ENCODE assay signal across 25 mouse cellular contexts in genomic region chr8:93712066-93712706, GRCm38 (mm10).
"Had no signal": no experiment of that assay in that cellular context is flagged by ENCODE, and none has a peak within 500 bp of the region (broad histone marks: within the 10 kb centered on the region; RNA-seq: fewer than 3 reads in every experiment).

No protein-coding gene starts in this region.

- DNase-seq: cerebellum, adult 8-10 months; cerebellum, adult 9-10 months; cerebellum, adult 9-11 months; cerebellum, postnatal 10 days; cerebellum, postnatal 14 days; cerebellum, postnatal 25 days; cerebellum, postnatal 36 days; embryo, embryonic 11 days; forebrain, postnatal 0 days; gastrocnemius, adult 2 months; gastrocnemius, postnatal 10 days; gastrocnemius, postnatal 14 days; gastrocnemius, postnatal 25 days; gastrocnemius, postnatal 36 days; heart, adult 18-20 months had no signal

- H3K4me1 ChIP-seq: embryonic facial prominence, embryonic 10.5 days; embryonic facial prominence, embryonic 12.5 days; embryonic facial prominence, embryonic 13.5 days; embryonic facial prominence, embryonic 15.5 days; forebrain, embryonic 10.5 days; forebrain, embryonic 12.5 days; forebrain, embryonic 13.5 days; forebrain, embryonic 15.5 days; heart, embryonic 10.5 days had no signal

- H3K9me3 ChIP-seq: embryonic facial prominence, embryonic 10.5 days; embryonic facial prominence, embryonic 12.5 days; embryonic facial prominence, embryonic 13.5 days; embryonic facial prominence, embryonic 15.5 days; forebrain, embryonic 10.5 days; forebrain, embryonic 12.5 days; forebrain, embryonic 13.5 days; forebrain, embryonic 15.5 days; heart, embryonic 10.5 days had no signal

- H3K9ac ChIP-seq: embryonic facial prominence, embryonic 12.5 days; embryonic facial prominence, embryonic 13.5 days; embryonic facial prominence, embryonic 15.5 days; forebrain, embryonic 12.5 days; forebrain, embryonic 13.5 days; forebrain, embryonic 15.5 days; forebrain, postnatal 0 days had no signal

- H3K4me2 ChIP-seq: embryonic facial prominence, embryonic 12.5 days; embryonic facial prominence, embryonic 13.5 days; embryonic facial prominence, embryonic 15.5 days; forebrain, embryonic 12.5 days; forebrain, embryonic 13.5 days; forebrain, embryonic 15.5 days had no signal

- H3K36me3 ChIP-seq: embryonic facial prominence, embryonic 10.5 days; embryonic facial prominence, embryonic 12.5 days; embryonic facial prominence, embryonic 13.5 days; embryonic facial prominence, embryonic 15.5 days; forebrain, embryonic 10.5 days; forebrain, embryonic 12.5 days; forebrain, embryonic 15.5 days; heart, embryonic 10.5 days had no signal

- H3K4me3 ChIP-seq: embryonic facial prominence, embryonic 10.5 days; embryonic facial prominence, embryonic 12.5 days; embryonic facial prominence, embryonic 13.5 days; embryonic facial prominence, embryonic 15.5 days; erythroblast, embryonic 14.5 days; forebrain, embryonic 10.5 days; forebrain, embryonic 12.5 days; forebrain, embryonic 13.5 days; forebrain, embryonic 15.5 days; gastrocnemius, adult 2 months; heart, embryonic 10.5 days had no signal

- H3K27me3 ChIP-seq: embryonic facial prominence, embryonic 12.5 days; embryonic facial prominence, embryonic 13.5 days; embryonic facial prominence, embryonic 15.5 days; forebrain, embryonic 12.5 days; forebrain, embryonic 13.5 days; forebrain, embryonic 15.5 days had no signal

- H3K27ac ChIP-seq: embryonic facial prominence, embryonic 10.5 days; embryonic facial prominence, embryonic 12.5 days; embryonic facial prominence, embryonic 13.5 days; embryonic facial prominence, embryonic 15.5 days; forebrain, embryonic 10.5 days; forebrain, embryonic 12.5 days; forebrain, embryonic 13.5 days; forebrain, embryonic 15.5 days; gastrocnemius, adult 2 months; heart, embryonic 10.5 days had no signal
